Mouse (Mus musculus): ENCODE data around the gene Gm28919.
"Not testable (repeated sequence)": the region's sequence is repeated elsewhere in the genome, so short reads cannot be mapped to it uniquely, and the experiment has no call there.

DNA sequence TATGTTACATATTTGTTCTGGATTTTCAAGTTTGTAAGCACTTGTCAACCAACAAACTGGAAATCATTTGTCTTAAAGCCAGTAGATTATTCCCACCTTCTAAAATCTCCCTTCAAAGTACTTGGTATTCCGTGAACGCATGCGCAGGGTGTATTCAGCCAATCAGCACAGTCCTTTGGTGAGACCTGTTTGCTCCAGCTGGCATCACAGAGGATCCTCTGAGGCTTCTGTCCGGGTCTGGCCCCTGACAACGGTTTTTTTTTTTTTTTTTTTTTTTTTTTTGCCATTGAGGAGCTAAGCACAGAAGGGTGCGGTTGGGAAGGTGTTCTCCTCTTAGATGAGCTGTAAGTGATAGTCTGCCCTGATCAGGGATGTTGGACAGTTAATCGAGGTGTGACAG lies at the start of gene Gm28919:
- not testable (repeated sequence) for TF ChIP-seq POLR2A (IDR thresholded peaks at IDR 0.05; ENCODE audit: borderline replicate concordance, extremely low read depth, low read depth, low read length); CTCF (IDR thresholded peaks at IDR 0.05; ENCODE audit: insufficient read depth, low read length)
